Mouse (Mus musculus): ENCODE measurements around the gene Abcc9.
A peak's percentile ranks its signal among the peaks of the same experiment; 100 is the strongest.

GRCm38 (mm10) chr6:142708369-142708768, 6.3 kb upstream of the Abcc9 start:
- TF ChIP-seq CTCF (IDR thresholded peaks at IDR 0.05; ENCODE audit: low read depth) (no peak), EP300 (IDR thresholded peaks at IDR 0.05; ENCODE audit: low read depth) (0 out of 2 replicates have a peak, but pooled peaks have one; percentile 51)
